Mouse (Mus musculus): ENCODE results near the gene Ddit4. TPM values are rescaled to one million over a fixed set of nuclear protein-coding genes. Genes with fewer than 3 reads are reported as not detected.

Gene Ddit4
- polyA plus RNA-seq, 1 experiment from 2014 or later: 61.6 TPM

GRCm38 (mm10) chr10:59920810-59921681 lies 30.6 kb downstream of the Ddit4 start:
- 6% methylated on average over 33 of the region's 33 CpGs for WGBS
- peak overlapping the region; percentile 49 for H3K9ac ChIP-seq
- H3K36me3 ChIP-seq (replicated peaks): no peaks in the 10 kb centered on the region
- H3K27ac ChIP-seq: peak overlapping the region; percentile 81
- H3K4me2 ChIP-seq: peak overlapping the region; percentile 62
- peaks cover 38% of the 10 kb centered on the region for H3K4me1 ChIP-seq
- peak overlapping the region; percentile 36 for H3K4me3 ChIP-seq (replicated peaks)
- no peaks in the 10 kb centered on the region for H3K9me3 ChIP-seq
- ATAC-seq (ENCODE audit: low FRiP score): peak; percentile 78
- no peaks in the 10 kb centered on the region for H3K27me3 ChIP-seq

GRCm38 (mm10) chr10:59920485-59920809 lies 31.2 kb downstream of the Ddit4 start:
- H3K9me3 ChIP-seq: no peaks in the 10 kb centered on the region
- peaks cover 39% of the 10 kb centered on the region for H3K4me1 ChIP-seq
- H3K27ac ChIP-seq: peak overlapping the region; percentile 81
- ATAC-seq (ENCODE audit: low FRiP score): peak; percentile 41
- peak overlapping the region; percentile 49; the same call in 1 of the 2 replicates for H3K9ac ChIP-seq
- H3K4me2 ChIP-seq: peak overlapping the region; percentile 62
- H3K36me3 ChIP-seq (replicated peaks): no peaks in the 10 kb centered on the region
- peak overlapping the region; percentile 36; the same call in 1 of the 2 replicates for H3K4me3 ChIP-seq (replicated peaks)
- 31% methylated on average over 7 of the region's 7 CpGs for WGBS
- no peaks in the 10 kb centered on the region for H3K27me3 ChIP-seq

- no peak overlapping the region for H3K9ac ChIP-seq
- ATAC-seq (ENCODE audit: low FRiP score): no peak
- H3K4me2 ChIP-seq: no peak overlapping the region
- H3K36me3 ChIP-seq (replicated peaks): no peaks in the 10 kb centered on the region
- H3K27me3 ChIP-seq: no peaks in the 10 kb centered on the region
- WGBS: 50% methylated on average over 15 of the region's 15 CpGs
- no peaks in the 10 kb centered on the region for H3K9me3 ChIP-seq
- H3K4me1 ChIP-seq: peaks cover 39% of the 10 kb centered on the region
- H3K27ac ChIP-seq: peak overlapping the region; percentile 32; the same call in 1 of the 2 replicates
- H3K4me3 ChIP-seq (replicated peaks): no peak overlapping the region
Measured at GRCm38 (mm10) chr10:59919494-59920181, 32.0 kb downstream of the Ddit4 start.

- Histone ChIP-seq H3K4me1 (peaks cover 39% of the 10 kb centered on the region), H3K9me3 (no peaks in the 10 kb centered on the region), H3K9ac (no peak overlapping the region), H3K27me3 (no peaks in the 10 kb centered on the region), H3K4me3 (replicated peaks) (no peak overlapping the region), H3K27ac (no peak overlapping the region), H3K4me2 (no peak overlapping the region), H3K36me3 (replicated peaks) (no peaks in the 10 kb centered on the region)
- WGBS: 90% methylated on average over 4 of the region's 4 CpGs
- ATAC-seq (ENCODE audit: low FRiP score): no peak
Measured at GRCm38 (mm10) chr10:59918111-59918510, 33.5 kb downstream of the Ddit4 start.

- ATAC-seq (ENCODE audit: low FRiP score): peak; percentile 66
- H3K27me3 ChIP-seq: no peaks in the 10 kb centered on the region
- H3K4me2 ChIP-seq: peak overlapping the region; percentile 52
- peak overlapping the region; percentile 25 for H3K27ac ChIP-seq
- H3K36me3 ChIP-seq (replicated peaks): no peaks in the 10 kb centered on the region
- H3K9me3 ChIP-seq: no peaks in the 10 kb centered on the region
- peak overlapping the region; percentile 13; the same call in 1 of the 2 replicates for H3K9ac ChIP-seq
- WGBS: under 1% methylated on average over 10 of the region's 10 CpGs
- H3K4me1 ChIP-seq: peaks cover 48% of the 10 kb centered on the region
- peak overlapping the region; percentile 2 for H3K4me3 ChIP-seq (replicated peaks)
Measured at GRCm38 (mm10) chr10:59916649-59917048, 35.0 kb downstream of the Ddit4 start.

GRCm38 (mm10) chr10:59916159-59916558 lies 35.5 kb downstream of the Ddit4 start:
- peak overlapping the region; percentile 2; the same call in 1 of the 2 replicates for H3K4me3 ChIP-seq (replicated peaks)
- WGBS: 11% methylated on average over 4 of the region's 4 CpGs
- peak overlapping the region; percentile 13; the same call in 1 of the 2 replicates for H3K9ac ChIP-seq
- no peak for ATAC-seq (ENCODE audit: low FRiP score)
- no peaks in the 10 kb centered on the region for H3K36me3 ChIP-seq (replicated peaks)
- H3K4me2 ChIP-seq: peak overlapping the region; percentile 52
- peak overlapping the region; percentile 25 for H3K27ac ChIP-seq
- H3K9me3 ChIP-seq: no peaks in the 10 kb centered on the region
- H3K27me3 ChIP-seq: no peaks in the 10 kb centered on the region
- peaks cover 48% of the 10 kb centered on the region for H3K4me1 ChIP-seq

GRCm38 (mm10) chr10:59915196-59915962 lies 36.3 kb downstream of the Ddit4 start:
- peaks cover 48% of the 10 kb centered on the region for H3K4me1 ChIP-seq

GRCm38 (mm10) chr10:59911561-59912198 lies 40.0 kb downstream of the Ddit4 start:
- WGBS: 3% methylated on average over 25 of the region's 25 CpGs
- peak overlapping the region; percentile 46 for H3K4me2 ChIP-seq
- H3K4me1 ChIP-seq: peaks cover 58% of the 10 kb centered on the region
- peak overlapping the region; percentile 43; the same call in 1 of the 2 replicates for H3K27ac ChIP-seq
- H3K9me3 ChIP-seq: no peaks in the 10 kb centered on the region
- H3K4me3 ChIP-seq (replicated peaks): peak overlapping the region; percentile 10; the same call in 1 of the 2 replicates
- H3K36me3 ChIP-seq (replicated peaks): no peaks in the 10 kb centered on the region
- H3K27me3 ChIP-seq: no peaks in the 10 kb centered on the region
- ATAC-seq (ENCODE audit: low FRiP score): peak; percentile 30
- H3K9ac ChIP-seq: peak overlapping the region; percentile 36; the same call in 1 of the 2 replicates

More at GRCm38 (mm10) chr10:59915196-59915962, 36.3 kb downstream of the Ddit4 start:
- Histone ChIP-seq H3K27ac (no peak overlapping the region), H3K27me3 (no peaks in the 10 kb centered on the region), H3K36me3 (replicated peaks) (no peaks in the 10 kb centered on the region), H3K9me3 (no peaks in the 10 kb centered on the region), H3K4me3 (replicated peaks) (no peak overlapping the region), H3K9ac (no peak overlapping the region), H3K4me2 (no peak overlapping the region)
- ATAC-seq (ENCODE audit: low FRiP score): no peak
- WGBS: 88% methylated on average over 8 of the region's 8 CpGs

- H3K4me3 ChIP-seq (replicated peaks): no peak overlapping the region; the same call in 1 of the 2 replicates
- no peaks in the 10 kb centered on the region for H3K9me3 ChIP-seq
- H3K36me3 ChIP-seq (replicated peaks): no peaks in the 10 kb centered on the region
- no peaks in the 10 kb centered on the region for H3K27me3 ChIP-seq
- 0 out of 2 replicates have a peak, but pooled peaks have one; percentile 1 for ATAC-seq (ENCODE audit: low FRiP score)
- 31% methylated on average over 6 of the region's 6 CpGs for WGBS
- H3K9ac ChIP-seq: 0 out of 2 replicates have a peak overlapping the region, but pooled peaks have one; percentile 36
- H3K4me2 ChIP-seq: peak overlapping the region; percentile 46
- H3K27ac ChIP-seq: no peak overlapping the region
- peaks cover 52% of the 10 kb centered on the region for H3K4me1 ChIP-seq
Measured at GRCm38 (mm10) chr10:59911091-59911490, 40.5 kb downstream of the Ddit4 start.

GRCm38 (mm10) chr10:59909357-59909847 lies 42.2 kb downstream of the Ddit4 start:
- peak overlapping the region; percentile 17; the same call in 1 of the 2 replicates for H3K4me2 ChIP-seq
- WGBS: 10% methylated on average over 14 of the region's 14 CpGs
- H3K27me3 ChIP-seq: no peaks in the 10 kb centered on the region
- H3K4me1 ChIP-seq: peaks cover 50% of the 10 kb centered on the region
- no peak; the same call in 1 of the 2 replicates for ATAC-seq (ENCODE audit: low FRiP score)
- H3K36me3 ChIP-seq (replicated peaks): no peaks in the 10 kb centered on the region
- H3K9ac ChIP-seq: no peak overlapping the region
- no peaks in the 10 kb centered on the region for H3K9me3 ChIP-seq
- no peak overlapping the region for H3K4me3 ChIP-seq (replicated peaks)
- H3K27ac ChIP-seq: 0 out of 2 replicates have a peak overlapping the region, but pooled peaks have one; percentile 53

- H3K4me1 ChIP-seq: peaks cover 51% of the 10 kb centered on the region
- no peaks in the 10 kb centered on the region for H3K36me3 ChIP-seq (replicated peaks)
- H3K9me3 ChIP-seq: no peaks in the 10 kb centered on the region
- no peak; the same call in 1 of the 2 replicates for ATAC-seq (ENCODE audit: low FRiP score)
- peak overlapping the region; percentile 2; the same call in 1 of the 2 replicates for H3K27ac ChIP-seq
- 49% methylated on average over 7 of the region's 7 CpGs for WGBS
- no peak overlapping the region for H3K9ac ChIP-seq
- H3K4me3 ChIP-seq (replicated peaks): no peak overlapping the region
- H3K27me3 ChIP-seq: no peaks in the 10 kb centered on the region
- H3K4me2 ChIP-seq: peak overlapping the region; percentile 17; the same call in 1 of the 2 replicates
Measured at GRCm38 (mm10) chr10:59908776-59909315, 42.8 kb downstream of the Ddit4 start.
